Mouse (Mus musculus): ENCODE results near the gene Blmh. TPM values are rescaled to one million over a fixed set of nuclear protein-coding genes. Genes with fewer than 3 reads are reported as not detected.

Gene Blmh
- total and polyA plus RNA-seq, 3 experiments = 167 to 261 (median 212) TPM

DNA sequence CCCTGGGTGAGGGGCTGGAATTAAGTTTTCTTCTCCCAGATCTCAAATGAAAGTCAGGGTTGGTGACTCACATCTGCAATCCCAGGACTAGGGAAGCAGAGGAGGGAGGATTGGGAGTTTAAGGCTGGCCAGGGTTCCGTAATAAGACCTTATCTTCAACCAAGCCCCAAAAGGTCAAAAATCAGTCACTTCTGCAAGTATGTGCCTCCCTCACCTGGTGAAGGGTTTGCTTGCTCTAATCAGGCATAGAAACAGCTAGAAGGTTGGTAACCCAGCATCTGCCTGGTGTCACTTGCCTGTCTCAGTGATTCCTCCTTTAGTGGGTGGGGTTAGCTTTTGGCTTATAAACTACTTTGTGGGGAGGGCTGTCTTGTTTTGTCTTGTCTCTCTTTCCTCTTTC is 77.8 kb downstream of the Blmh start:
- dilution Hi-C loops (cut with MboI; ENCODE audit: extremely low pct_ligation_motif_present, extremely low pct_unique_long_range_greater_than_20kb, low sequenced_read_pairs) (no loop called here), in situ Hi-C loops (cut with MboI; ENCODE audit: low pct_ligation_motif_present, low pct_unique_long_range_greater_than_20kb, low sequenced_read_pairs) (no loop called here)
- no peak for DNase-seq (ENCODE audit: extremely low read depth)
- H3K27ac ChIP-seq (ENCODE audit: insufficient read depth, low read depth) = no peak overlapping the region
- peaks cover 61% of the 10 kb centered on the region for H3K27me3 ChIP-seq (replicated peaks)
- H3K9me3 ChIP-seq (replicated peaks; ENCODE audit: low read length) = no peaks in the 10 kb centered on the region
- peak; percentile 10 for TF ChIP-seq RAD21 (IDR thresholded peaks at IDR 0.05; ENCODE audit: low read depth, low read length)
- TF ChIP-seq ZC3H11A (IDR thresholded peaks at IDR 0.05; ENCODE audit: low read depth, low read length) = no peak
- TF ChIP-seq CTCF (conservative IDR thresholded peaks at IDR 0.05 in 1 of 2, IDR thresholded peaks at IDR 0.05 in 1 of 2; ENCODE audit: low read depth in 2 of 2, low read length in 2 of 2) = peak in 1 of 2 experiments; percentile 15; a peak in 2 of 4 replicates
- H3K4me1 ChIP-seq (ENCODE audit: control insufficient read depth in 1 of 2, insufficient read depth in 2 of 2) = peaks cover 5 to 16% of the 10 kb centered on the region in 2 experiments
- no peak overlapping the region for H3K4me2 ChIP-seq (ENCODE audit: insufficient read depth, low read depth, poor library complexity, severe bottlenecking)
- H3K9ac ChIP-seq (ENCODE audit: insufficient read depth, low read depth) = no peak overlapping the region
- H3K36me3 ChIP-seq (replicated peaks in 1 of 2; ENCODE audit: control insufficient read depth in 1 of 2, insufficient read depth in 1 of 2, low read length in 1 of 2) = no peaks in the 10 kb centered on the region
- no peaks in the 10 kb centered on the region for H3K79me2 ChIP-seq (replicated peaks; ENCODE audit: control insufficient read depth, extremely low read depth, insufficient read depth, poor library complexity, severe bottlenecking)
- no peak overlapping the region for H3K4me3 ChIP-seq (replicated peaks in 1 of 3; ENCODE audit: low read depth in 2 of 3, low read length in 2 of 3, poor library complexity in 1 of 3)

DNA sequence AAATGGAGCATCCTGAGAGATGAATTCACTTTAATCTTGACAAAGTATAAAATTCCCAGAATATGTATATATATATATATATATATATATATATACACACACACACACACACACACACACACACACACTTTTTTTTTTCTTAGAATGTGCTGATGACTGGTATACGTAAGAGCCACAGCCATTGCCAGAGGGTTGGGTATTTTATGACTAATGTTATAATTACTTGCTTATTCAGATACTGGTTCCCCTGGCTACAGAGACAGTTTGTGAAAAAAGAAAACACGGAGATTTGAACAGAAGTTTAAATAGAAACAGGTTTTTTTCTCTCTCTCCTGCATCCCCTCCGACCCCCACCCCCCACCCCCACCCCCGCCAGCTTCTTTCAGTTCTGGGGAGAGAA is 81.3 kb downstream of the Blmh start:
- dilution Hi-C loops (cut with MboI; ENCODE audit: extremely low pct_ligation_motif_present, extremely low pct_unique_long_range_greater_than_20kb, low sequenced_read_pairs) = no loop called here
- no peak overlapping the region for H3K27ac ChIP-seq (ENCODE audit: insufficient read depth, low read depth)
- no peaks in the 10 kb centered on the region for H3K36me3 ChIP-seq (replicated peaks in 1 of 2; ENCODE audit: control insufficient read depth in 1 of 2, insufficient read depth in 1 of 2, low read length in 1 of 2)
- no peak overlapping the region for H3K4me3 ChIP-seq (replicated peaks in 1 of 3; ENCODE audit: low read depth in 2 of 3, low read length in 2 of 3, poor library complexity in 1 of 3)
- TF ChIP-seq HCFC1 (IDR thresholded peaks at IDR 0.05; ENCODE audit: low read depth, low read length) (no peak), ZMIZ1 (IDR thresholded peaks at IDR 0.05; ENCODE audit: low read depth, low read length) (no peak), MAX (IDR thresholded peaks at IDR 0.05; ENCODE audit: low read length) (no peak), BHLHE40 (IDR thresholded peaks at IDR 0.05; ENCODE audit: low read depth, low read length) (no peak), RCOR1 (conservative IDR thresholded peaks at IDR 0.05; ENCODE audit: low read depth, low read length) (no peak), JUND (conservative IDR thresholded peaks at IDR 0.05; ENCODE audit: low read depth, low read length) (no peak), NELFE (IDR thresholded peaks at IDR 0.05; ENCODE audit: low read depth, low read length) (no peak), TCF12 (IDR thresholded peaks at IDR 0.05; ENCODE audit: low read depth, low read length) (no peak), KAT2A (IDR thresholded peaks at IDR 0.05; ENCODE audit: insufficient replicate concordance, low read length) (no peak)
- peaks cover 44% of the 10 kb centered on the region for H3K27me3 ChIP-seq (replicated peaks)
- H3K4me1 ChIP-seq (ENCODE audit: control insufficient read depth in 1 of 2, insufficient read depth in 2 of 2) = peaks cover 0 to 2% of the 10 kb centered on the region in 2 experiments; a peak in 2 of 4 replicates
- in situ Hi-C loops (cut with MboI; ENCODE audit: low pct_ligation_motif_present, low pct_unique_long_range_greater_than_20kb, low sequenced_read_pairs) = no loop called here
- DNase-seq (ENCODE audit: extremely low read depth) = no peak
- no peak overlapping the region for H3K9ac ChIP-seq (ENCODE audit: insufficient read depth, low read depth)
- H3K4me2 ChIP-seq (ENCODE audit: insufficient read depth, low read depth, poor library complexity, severe bottlenecking) = no peak overlapping the region
- no peaks in the 10 kb centered on the region for H3K79me2 ChIP-seq (replicated peaks; ENCODE audit: control insufficient read depth, extremely low read depth, insufficient read depth, poor library complexity, severe bottlenecking)
- no peaks in the 10 kb centered on the region for H3K9me3 ChIP-seq (replicated peaks; ENCODE audit: low read length)

DNA sequence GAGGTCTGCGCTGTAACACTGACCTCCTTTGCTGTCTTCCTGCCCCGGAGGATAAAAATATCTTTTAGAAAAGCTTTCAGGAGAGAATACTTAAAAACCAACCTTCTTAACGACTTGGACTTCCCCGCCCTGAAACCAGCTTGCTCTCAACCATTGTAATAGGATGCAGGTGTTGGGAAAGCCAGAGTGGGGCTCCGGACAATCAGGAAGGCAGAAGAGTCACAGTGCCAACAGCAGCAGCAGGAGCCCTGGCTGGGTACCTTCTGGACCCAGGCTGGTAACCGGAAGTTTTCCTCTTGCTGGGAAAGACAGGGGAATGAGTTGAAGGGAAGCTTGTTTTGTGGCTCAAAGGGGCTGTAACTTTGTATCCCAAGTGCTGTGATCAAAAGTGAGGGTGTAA is 82.0 kb downstream of the Blmh start:
- Histone ChIP-seq H3K27me3 (replicated peaks) (peaks cover 38% of the 10 kb centered on the region), H3K79me2 (replicated peaks; ENCODE audit: control insufficient read depth, extremely low read depth, insufficient read depth, poor library complexity, severe bottlenecking) (no peaks in the 10 kb centered on the region), H3K4me3 (replicated peaks in 1 of 3; ENCODE audit: low read depth in 2 of 3, low read length in 2 of 3, poor library complexity in 1 of 3) (no peak overlapping the region), H3K9me3 (replicated peaks; ENCODE audit: low read length) (no peaks in the 10 kb centered on the region), H3K4me1 (ENCODE audit: control insufficient read depth in 1 of 2, insufficient read depth in 2 of 2) (peaks cover 0 to 2% of the 10 kb centered on the region in 2 experiments; a peak in 1 of 4 replicates), H3K36me3 (replicated peaks in 1 of 2; ENCODE audit: control insufficient read depth in 1 of 2, insufficient read depth in 1 of 2, low read length in 1 of 2) (no peaks in the 10 kb centered on the region), H3K4me2 (ENCODE audit: insufficient read depth, low read depth, poor library complexity, severe bottlenecking) (no peak overlapping the region), H3K9ac (ENCODE audit: insufficient read depth, low read depth) (no peak overlapping the region), H3K27ac (ENCODE audit: insufficient read depth, low read depth) (no peak overlapping the region)
- dilution Hi-C loops (cut with MboI; ENCODE audit: extremely low pct_ligation_motif_present, extremely low pct_unique_long_range_greater_than_20kb, low sequenced_read_pairs) = no loop called here
- no peak for TF ChIP-seq ELF1 (IDR thresholded peaks at IDR 0.05; ENCODE audit: low read depth, low read length)
- TF ChIP-seq CHD1 (IDR thresholded peaks at IDR 0.05; ENCODE audit: low read depth, low read length) = no peak
- TF ChIP-seq MAX (IDR thresholded peaks at IDR 0.05; ENCODE audit: low read length) = no peak
- TF ChIP-seq RCOR1 (conservative IDR thresholded peaks at IDR 0.05; ENCODE audit: low read depth, low read length) = no peak
- TF ChIP-seq TCF12 (IDR thresholded peaks at IDR 0.05; ENCODE audit: low read depth, low read length) = no peak
- no peak for TF ChIP-seq RAD21 (IDR thresholded peaks at IDR 0.05; ENCODE audit: low read depth, low read length)
- no peak for TF ChIP-seq IRF4 (IDR thresholded peaks at IDR 0.05; ENCODE audit: low read depth, low read length)
- TF ChIP-seq POLR2AphosphoS2 (IDR thresholded peaks at IDR 0.05; ENCODE audit: low read depth, low read length) = no peak
- TF ChIP-seq GABPA (IDR thresholded peaks at IDR 0.05; ENCODE audit: insufficient replicate concordance, low read depth, low read length) = no peak
- no peak for TF ChIP-seq E2F4 (IDR thresholded peaks at IDR 0.05; ENCODE audit: insufficient replicate concordance, low read depth, low read length)
- no peak for TF ChIP-seq UBTF (IDR thresholded peaks at IDR 0.05; ENCODE audit: low read depth, low read length)
- no peak for TF ChIP-seq TBP (conservative IDR thresholded peaks at IDR 0.05; ENCODE audit: low read depth, low read length)
- no peak for TF ChIP-seq SIN3A (IDR thresholded peaks at IDR 0.05; ENCODE audit: low read length)
- TF ChIP-seq ZMIZ1 (IDR thresholded peaks at IDR 0.05; ENCODE audit: low read depth, low read length) = no peak
- TF ChIP-seq BHLHE40 (IDR thresholded peaks at IDR 0.05; ENCODE audit: low read depth, low read length) = no peak
- TF ChIP-seq PAX5 (IDR thresholded peaks at IDR 0.05; ENCODE audit: low read length) = no peak
- TF ChIP-seq SMC3 (IDR thresholded peaks at IDR 0.05; ENCODE audit: low read depth, low read length) = no peak
- no peak for TF ChIP-seq KAT2A (IDR thresholded peaks at IDR 0.05; ENCODE audit: insufficient replicate concordance, low read length)
- TF ChIP-seq CTCF (conservative IDR thresholded peaks at IDR 0.05 in 1 of 2, IDR thresholded peaks at IDR 0.05 in 1 of 2; ENCODE audit: low read depth in 2 of 2, low read length in 2 of 2) = no peak
- TF ChIP-seq EP300 (IDR thresholded peaks at IDR 0.05; ENCODE audit: low read length) = no peak
- no peak for DNase-seq (ENCODE audit: extremely low read depth)
- in situ Hi-C loops (cut with MboI; ENCODE audit: low pct_ligation_motif_present, low pct_unique_long_range_greater_than_20kb, low sequenced_read_pairs) = no loop called here
